Mouse (Mus musculus): ENCODE data around the gene Ankmy2.
"Not testable (repeated sequence)": the region's sequence is repeated elsewhere in the genome, so short reads cannot be mapped to it uniquely, and the experiment has no call there.

Ankmy2 gene

DNA sequence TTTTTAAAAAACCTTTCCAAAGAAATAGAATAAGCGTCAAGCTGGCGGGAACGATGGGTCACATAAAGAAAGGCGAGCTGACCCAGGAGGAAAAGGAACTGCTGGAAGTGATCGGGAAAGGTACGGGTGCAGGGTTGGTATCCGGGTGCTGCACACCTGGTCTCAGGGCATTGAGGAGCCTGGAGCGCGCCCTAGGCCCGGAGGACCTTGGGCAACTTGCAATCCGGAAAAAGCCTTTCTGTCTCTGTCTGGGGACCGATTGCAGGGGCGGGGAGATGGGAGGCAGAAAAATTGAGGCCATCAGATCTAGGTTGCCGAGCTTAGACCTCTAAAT, 357 bp downstream of the Ankmy2 start:
- DNase-seq (ENCODE audit: low read depth in 1 of 2, low spot score in 2 of 2) = no peak

DNA sequence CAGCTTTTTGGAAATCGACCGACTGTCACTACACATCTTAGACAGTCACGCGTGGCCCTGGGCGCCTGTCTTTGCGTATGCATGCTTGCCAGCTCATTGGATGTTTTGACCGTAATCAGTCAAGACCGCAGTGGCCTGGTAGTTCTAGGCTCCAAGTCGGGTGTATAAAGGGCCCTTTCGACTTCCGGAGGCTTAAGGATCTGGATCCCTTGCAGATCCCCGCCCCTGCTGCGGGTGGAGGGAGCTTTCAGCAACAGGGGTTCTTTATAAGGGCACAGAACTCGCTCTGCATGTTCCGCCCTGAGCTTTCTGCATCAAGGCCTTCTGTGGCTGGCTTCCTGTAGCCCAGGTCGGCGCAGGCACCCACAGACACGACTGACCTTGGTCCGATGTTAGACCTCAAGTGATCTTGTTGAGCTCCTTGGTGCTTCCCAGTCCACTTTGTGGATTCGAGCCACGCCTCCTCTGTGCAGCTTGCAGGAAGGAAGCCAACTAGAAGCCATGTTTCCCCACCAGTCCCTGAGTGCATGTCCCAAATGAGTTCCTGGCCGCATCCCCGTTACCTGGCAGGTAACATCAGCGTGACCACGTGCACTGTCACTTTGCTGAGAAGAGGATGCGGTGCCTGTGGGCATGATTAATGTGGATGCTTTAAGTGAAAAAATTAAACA, 859 bp downstream of the Ankmy2 start, which contains the start of gene Bzw2:
TSS of gene Bzw2 (minus strand) at position 443 of the 671 bp plus-strand sequence.
- peak; percentile 8 to 31 for DNase-seq (ENCODE audit: low read depth in 1 of 2, low spot score in 2 of 2)

DNA sequence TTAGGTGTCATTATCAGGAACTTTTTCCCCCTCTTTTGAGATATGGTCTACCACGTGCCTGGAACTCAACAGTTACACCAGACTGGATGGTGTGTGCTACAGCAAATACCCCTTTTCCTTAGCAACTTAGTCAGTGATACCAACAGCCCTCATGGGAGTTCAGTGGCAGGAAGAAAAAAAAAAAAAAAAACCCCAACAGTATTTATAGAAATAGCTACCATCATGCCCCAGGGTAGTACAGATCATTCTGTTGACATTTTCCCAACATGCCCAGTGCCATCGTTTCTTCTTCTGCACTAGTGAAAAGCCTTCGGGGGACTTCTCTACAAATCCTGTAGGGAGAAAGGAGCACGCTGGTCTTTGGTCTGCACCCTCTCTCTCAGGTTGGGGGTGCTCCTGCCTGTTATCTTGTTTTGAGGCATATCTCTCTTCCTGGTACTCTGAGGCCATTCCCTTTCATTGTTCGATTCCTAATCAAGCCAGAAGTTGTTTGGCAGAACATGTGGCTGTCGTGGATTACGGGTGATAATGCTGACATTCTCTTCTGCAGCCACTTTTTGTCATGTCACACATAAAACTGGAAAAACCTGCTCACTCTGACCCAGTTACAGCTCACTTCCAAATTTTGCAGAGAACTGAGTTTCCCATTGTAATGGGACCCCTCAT, 7.3 kb downstream of the Ankmy2 start:
- DNase-seq (ENCODE audit: low read depth in 1 of 2, low spot score in 2 of 2) = no peak

DNA sequence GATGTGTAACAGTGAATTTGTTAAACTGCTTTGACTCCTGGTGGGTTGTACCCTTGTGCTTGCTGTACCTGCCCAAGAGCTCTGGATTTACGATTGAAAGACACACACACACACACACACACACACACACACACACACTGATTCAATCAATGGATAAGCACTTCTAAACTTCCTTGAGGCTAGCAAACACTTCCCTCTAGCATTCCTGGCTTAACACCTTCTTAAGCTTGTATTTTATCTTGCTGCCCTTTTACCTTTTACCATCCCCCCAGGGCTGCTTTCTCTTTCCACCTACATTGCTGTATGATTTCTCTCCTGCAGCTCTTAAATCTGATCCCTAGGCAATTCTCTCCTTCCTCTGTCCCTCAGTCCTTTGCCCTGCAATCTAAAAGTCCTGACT, 8.4 kb downstream of the Ankmy2 start:
- DNase-seq (ENCODE audit: low read depth in 1 of 2, low spot score in 2 of 2) = no peak

DNA sequence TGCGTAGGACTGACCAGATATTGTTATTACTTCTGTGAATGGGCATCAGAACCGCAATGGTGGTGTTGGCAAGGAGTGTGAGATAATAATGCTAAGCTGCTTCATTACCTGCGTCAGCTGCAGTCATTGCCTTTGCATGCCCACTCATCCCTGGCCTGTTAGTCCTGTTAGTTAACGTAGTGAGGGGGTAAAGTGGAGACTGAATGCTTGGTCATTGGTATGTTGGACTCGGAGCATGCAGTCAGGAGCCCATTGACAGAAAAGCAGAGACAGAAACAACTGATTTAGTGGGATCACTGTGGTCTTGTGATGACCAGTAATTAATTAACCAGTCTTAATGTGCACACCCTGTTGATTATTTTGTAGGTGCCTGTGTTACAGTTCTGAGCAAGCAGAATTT, 20.3 kb downstream of the Ankmy2 start:
- DNase-seq (ENCODE audit: low read depth in 1 of 2, low spot score in 2 of 2) = no peak

DNA sequence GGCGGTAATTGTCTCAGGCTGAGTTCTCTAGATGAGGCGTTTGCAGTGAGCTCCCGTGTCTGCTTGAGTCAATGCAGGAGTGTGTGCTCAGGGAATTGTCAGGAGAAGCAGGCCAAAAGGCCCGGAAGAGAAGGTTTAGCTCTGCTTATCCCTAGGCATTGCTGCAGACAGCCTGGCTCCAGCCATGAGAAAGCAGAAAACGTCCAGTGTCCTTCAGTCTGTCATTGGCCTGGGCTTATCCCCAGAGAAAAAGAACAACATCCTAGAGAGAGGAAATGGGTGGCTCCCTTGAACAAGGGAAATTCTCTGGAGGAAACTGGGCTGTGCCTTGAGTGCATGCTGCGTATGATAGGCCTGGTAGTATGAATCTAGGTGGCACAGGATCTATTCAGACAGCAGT, 25.7 kb downstream of the Ankmy2 start:
- no peak for DNase-seq (ENCODE audit: low read depth in 1 of 2, low spot score in 2 of 2)

DNA sequence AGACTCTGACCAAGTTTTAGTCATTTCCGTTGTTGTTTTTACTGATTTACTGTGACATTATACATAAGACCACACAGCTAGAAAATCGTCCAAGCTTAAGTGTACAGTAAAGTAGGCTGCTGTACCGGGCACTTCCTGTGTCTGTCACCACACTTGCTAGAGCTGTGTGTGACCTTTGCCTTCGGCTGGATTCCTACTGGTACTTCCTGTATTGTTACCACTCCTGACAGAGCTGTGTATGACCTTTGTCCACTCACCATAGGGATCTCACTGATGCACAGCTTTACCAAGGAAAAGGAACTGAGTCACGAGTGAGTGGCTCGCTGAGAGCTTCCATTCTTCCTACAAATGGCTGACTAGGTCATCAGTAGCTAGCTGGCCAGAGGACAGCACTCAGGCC, 30.2 kb downstream of the Ankmy2 start:
- DNase-seq (ENCODE audit: low read depth in 1 of 2, low spot score in 2 of 2) = no peak

DNA sequence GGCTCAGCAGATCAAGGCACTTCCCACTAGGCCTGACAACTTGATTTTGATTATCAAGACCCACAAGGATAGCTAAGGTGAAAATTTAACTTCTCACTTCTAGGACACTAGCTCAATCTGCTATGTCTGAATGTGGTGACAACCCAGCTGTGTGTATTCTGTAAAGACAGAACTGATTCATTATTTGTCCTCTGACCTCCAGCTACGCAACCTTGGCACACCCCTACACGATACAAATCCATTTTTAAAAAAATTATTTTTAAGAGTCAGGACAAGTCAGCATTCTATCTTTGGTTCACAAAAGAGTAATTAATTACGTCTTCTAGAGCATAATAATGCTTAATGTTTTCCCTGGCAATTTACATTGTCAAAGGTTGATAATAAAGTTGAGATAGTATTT, 32.7 kb downstream of the Ankmy2 start:
- no peak for DNase-seq (ENCODE audit: low read depth in 1 of 2, low spot score in 2 of 2)

DNA sequence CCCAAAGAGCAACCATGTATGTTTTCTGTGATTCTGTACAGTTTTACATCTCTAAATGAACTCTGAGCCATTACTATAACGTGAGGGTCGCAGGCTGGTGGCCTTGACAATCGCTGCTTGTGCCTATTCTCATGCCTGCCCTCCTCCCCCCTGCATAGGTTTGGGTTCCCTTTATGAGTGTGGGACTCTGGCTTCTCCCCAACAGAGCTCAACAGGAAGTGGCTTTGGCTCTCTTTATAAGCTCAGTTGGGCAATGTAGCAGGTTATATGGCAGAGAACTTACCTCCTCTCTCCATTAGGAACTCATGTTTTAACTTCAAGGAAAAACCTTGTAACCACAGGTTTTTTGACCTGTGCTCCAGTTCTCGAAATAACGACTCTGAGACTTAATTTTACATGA, 33.4 kb downstream of the Ankmy2 start:
- no peak for DNase-seq (ENCODE audit: low read depth in 1 of 2, low spot score in 2 of 2)

DNA sequence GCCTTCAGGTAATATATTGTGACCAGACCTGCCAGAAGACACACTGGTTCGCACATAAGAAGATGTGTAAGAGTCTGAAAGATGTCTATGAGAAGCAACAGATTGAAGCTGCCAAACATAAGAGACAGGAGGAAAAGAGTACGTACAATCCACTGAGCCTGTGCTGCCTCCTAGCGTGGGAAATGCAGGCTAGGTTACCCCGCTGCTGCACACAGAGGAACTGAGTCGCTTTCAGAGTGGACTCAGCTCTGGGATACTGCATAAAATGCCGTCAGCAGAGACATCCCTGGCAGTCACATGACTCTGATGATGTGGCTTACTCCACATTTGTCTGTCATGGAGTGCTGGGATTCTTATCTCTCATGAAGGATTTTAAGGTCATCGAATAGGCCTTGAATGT, 38.1 kb downstream of the Ankmy2 start:
- no peak for DNase-seq (ENCODE audit: low read depth in 1 of 2, low spot score in 2 of 2)

DNA sequence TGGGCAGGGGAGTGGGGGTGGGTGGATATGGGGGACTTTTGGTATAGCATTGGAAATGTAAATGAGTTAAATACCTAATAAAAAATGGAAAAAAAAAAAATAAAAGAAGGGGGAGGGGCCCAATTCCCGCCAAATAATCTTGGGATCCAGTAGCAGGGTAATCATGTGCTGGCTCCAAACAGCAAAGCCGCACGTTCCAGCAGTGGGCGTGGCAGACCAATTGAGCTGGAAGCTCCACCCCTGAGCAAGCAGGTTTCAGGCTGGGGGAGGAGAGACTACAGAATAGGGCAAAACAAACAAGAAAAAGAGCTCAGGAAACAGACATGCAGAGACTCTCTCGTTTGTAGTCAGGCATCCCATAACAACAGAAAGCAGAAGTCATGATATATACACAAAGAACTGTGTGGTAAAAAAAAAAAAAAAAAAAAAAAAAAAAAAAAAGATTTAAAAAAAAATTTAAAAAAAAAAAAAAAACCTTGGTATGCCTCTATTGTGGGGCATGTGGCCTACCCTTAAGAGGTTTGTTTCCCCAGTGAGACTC, 48.7 kb downstream of the Ankmy2 start:
- not testable (repeated sequence) for DNase-seq (ENCODE audit: low read depth in 1 of 2, low spot score in 2 of 2)

DNA sequence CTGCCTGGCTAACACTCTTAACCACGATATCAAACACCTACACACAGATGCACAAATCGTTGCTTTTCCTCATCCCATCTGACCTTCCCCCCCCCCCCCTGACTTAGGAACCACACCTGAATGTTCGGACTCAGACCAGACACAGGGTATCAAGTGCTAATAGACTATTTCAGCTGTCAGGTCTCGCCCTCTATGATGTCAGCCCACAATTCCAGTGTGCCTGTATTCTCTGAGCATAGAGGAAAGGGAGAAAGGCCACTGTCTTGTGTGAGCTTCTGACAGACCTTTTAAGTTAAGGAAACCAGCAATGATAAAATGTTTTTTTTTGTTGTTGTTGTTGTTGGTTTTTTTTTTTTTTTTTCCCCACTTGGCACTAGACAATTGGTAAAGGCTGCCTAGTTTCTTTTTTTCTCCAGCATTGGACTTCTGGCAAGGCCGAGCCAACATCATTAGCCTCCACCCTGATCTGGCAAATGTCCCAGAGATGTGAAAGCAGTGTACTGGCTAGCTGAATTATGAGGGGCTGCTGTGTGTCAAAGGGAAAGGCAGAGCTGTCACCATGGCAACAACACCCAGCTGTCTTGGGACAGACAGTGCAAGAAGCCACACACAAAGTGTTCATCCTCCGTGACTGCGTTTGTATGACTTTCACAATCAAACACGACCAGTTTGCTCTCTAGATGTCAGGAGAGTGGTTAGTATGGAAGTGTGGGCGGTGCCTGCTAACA, 50.3 kb downstream of the Ankmy2 start:
- DNase-seq (ENCODE audit: low read depth in 1 of 2, low spot score in 2 of 2) = no peak

DNA sequence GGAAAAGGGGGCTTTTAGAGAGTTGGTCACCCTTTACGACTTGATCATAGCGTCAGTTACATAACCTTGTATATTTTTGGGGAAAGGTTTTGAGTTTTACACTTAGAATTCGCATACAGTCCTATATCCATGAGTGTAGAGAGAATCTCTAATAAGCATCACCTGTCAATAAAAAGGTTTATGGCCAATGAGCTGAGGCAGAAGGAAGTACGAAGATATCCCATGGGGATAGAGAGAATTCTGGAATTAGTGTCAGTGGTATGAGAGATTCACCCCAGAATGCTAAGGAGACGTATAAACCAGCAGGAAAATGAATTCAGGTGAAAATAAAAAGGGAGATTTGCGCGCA, 50.9 kb downstream of the Ankmy2 start:
- no peak for DNase-seq (ENCODE audit: low read depth in 1 of 2, low spot score in 2 of 2)

DNA sequence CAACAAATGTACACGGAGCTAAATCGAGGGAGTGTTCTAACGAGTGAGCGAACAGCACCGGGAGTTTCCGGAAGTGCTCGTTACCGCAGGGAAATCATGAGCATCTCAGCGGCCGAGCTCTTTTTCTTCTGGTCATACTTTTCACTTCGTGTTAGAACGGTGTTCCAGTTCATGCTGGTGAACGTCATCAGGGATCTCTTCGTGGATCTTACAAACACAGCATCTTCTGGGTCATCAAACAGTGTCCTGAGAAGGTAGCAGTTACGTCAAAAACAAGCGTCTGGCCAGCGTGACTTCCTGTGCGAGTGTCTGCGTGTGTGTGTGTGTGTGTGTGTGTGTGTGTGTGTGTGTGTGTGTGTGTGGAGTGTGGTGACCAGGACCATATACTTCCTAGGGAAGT, 51.5 kb downstream of the Ankmy2 start:
- DNase-seq (ENCODE audit: low read depth in 1 of 2, low spot score in 2 of 2) = no peak

DNA sequence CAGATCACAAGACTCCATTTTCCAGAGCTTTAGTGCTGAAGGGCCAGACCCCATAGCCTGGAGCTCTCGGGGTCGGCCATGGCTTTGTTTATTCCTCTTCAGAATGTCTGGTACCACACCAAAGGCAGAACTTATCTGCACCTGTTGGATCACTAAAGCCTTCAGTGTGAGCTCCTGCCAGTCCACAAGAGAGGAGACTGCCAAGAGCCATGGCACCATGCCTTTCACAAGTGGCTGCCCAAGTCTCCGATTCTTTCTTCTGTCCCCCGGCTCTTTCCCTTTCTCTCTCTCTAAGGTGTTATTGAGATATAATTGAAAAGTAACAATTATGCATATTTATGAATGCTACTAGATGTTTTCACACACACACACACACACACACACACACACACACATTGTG, 53.2 kb downstream of the Ankmy2 start:
- no peak for DNase-seq (ENCODE audit: low read depth in 1 of 2, low spot score in 2 of 2)

DNA sequence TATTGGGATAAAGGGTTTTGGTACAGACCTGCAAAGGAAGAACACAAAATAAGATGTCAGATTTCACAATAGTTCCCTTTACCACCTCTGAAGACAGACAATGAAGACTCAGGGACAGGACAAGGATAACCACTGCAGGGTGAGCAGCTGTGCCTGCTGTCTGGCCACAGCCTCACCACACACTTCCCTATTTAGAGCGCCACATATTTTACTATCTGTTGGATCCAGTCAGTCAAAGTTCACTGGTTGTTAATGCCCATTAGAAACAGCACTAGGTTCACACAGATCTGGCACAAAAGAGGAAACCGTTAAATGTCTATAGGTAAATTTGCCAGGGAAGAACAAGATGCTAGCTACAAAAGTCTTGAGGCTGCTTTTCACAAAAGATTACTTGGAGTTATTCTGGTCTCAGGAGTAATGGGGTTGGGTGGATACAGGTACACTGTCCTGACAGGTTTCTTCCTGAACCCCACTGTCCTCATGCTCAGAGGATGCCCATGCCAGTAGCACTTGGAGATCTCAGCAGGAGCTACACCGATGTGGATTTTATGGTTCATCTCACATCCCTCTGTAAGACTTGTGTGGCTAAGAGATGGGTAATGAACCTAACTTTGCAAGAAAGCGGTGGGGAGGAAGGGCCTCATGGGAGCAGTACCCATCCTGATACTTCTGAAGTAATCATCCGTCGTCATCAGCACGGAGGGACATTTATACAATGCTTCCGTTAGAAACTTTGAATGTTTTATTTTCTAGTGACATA, 57.7 kb downstream of the Ankmy2 start:
- peak in 1 of 2 experiments; percentile 10 for DNase-seq (ENCODE audit: low read depth in 1 of 2, low spot score in 2 of 2)

DNA sequence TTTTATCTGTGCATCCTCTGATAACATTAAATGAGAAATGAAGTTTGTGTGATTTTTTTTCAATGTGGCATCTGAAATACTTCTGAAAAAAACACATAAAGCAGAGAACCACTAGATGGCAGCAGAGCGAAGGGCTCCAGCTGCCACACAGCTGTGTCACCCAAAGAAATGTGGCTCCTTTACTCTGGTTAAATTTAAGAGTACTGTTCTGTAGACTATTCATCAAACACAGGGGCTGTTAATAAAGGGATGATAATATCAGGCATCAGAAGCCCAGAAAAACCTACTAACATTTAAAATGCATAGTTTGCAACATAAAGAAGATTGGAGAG, 58.2 kb downstream of the Ankmy2 start:
- no peak for DNase-seq (ENCODE audit: low read depth in 1 of 2, low spot score in 2 of 2)

DNA sequence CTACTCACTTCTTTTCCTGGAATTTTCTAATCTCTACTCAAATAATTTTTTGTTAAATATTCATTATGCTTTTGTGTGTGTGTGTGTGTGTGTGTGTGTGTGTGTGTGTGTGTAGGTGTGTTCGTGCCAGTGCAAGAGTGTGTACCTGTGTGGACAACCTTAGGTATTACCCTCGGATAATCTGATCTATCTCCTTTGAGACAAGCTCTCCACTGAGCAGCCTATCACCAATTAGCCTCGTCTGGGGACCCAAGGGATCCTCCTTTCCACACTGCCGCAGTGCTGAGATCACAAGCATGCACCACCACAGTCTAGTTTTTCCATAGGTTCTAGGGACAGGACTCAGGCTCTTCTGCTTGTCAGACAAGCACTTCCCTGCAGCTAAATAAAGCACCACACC, 59.3 kb downstream of the Ankmy2 start:
- no peak for DNase-seq (ENCODE audit: low read depth in 1 of 2, low spot score in 2 of 2)

DNA sequence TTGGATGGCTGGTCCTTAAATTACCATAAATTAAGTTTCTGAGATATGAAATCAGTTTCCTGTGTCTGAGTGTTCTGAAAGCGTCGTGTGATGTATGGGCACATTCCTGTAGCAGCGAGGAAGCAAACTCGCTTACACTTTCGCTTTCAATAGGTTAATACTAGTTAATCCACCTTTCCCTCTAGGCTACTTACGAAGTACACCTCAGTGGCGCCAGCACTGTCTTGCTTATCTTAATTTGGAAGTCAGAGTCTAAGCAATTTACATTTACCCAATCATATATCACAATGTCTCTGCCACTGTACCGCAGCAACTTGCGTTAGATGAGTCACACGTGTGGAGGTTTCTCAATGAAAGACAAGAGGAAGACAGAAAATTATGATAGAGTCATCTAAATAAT, 60.0 kb downstream of the Ankmy2 start:
- DNase-seq (ENCODE audit: low read depth in 1 of 2, low spot score in 2 of 2) = no peak

DNA sequence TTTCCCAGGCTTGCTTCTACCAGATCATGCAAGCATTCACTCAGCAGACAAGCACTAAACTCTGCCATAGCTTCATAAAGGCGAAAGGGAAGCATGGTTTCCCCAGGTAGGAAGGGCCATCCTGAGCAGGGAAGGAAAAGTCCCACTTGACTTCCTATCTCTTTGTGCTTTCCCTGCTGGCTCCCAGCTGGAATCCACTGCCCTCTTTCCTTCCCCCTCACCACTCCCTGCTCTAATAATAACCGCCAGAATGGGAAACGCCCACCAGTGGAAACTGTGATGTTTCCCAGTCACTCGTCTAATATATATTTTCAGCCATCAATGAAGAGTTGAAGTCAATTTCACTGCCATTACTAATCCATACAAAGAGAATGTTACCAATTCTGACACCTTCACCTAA, 67.5 kb downstream of the Ankmy2 start:
- DNase-seq (ENCODE audit: low read depth in 1 of 2, low spot score in 2 of 2) = no peak

DNA sequence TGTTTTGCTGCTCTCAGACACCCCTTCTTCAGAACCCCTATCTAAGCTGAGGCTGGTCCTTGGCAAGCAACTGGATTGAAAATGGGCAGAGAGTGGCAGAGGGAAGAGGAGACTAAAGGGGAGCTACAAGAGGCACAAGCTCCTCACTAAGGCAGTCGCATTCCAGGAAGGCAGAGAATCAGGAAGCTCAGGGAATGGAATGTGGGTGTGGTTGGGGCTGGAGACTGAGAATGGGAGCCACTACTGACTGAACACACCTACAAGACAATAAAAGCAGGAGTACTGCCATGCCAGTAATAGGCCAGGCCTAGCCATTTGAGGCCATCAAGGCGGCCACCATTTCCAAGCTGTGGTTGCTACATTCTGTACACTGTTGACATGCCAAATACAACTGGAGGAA, 74.5 kb downstream of the Ankmy2 start:
- DNase-seq (ENCODE audit: low read depth in 1 of 2, low spot score in 2 of 2) = no peak

DNA sequence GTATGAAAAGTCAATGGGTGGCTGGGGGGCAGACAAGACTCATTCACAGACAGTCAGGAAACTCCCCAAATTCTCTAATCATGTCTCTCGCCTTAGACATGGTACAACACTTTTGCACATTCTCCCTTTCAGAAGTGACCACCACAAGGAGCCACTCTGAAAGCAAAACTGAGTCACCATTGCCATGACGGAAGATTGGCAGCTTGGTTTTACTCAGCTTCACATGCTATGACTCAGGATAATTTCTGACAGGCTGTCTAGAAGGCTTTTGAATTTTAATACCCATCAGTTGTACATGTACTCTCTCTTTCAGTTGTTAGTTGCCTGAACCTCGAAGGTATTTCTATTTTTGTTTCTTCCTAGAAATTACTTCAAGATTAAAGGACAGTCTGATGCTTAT, 84.3 kb downstream of the Ankmy2 start:
- DNase-seq (ENCODE audit: low read depth in 1 of 2, low spot score in 2 of 2) = no peak

All from monocyte, adult 2 months (primary cell).